Mouse (Mus musculus) heart, adult 2 months (tissue): ENCODE measurements at regions not wholly inside any gene's neighbourhood (a gene's known extent, or its start where the extent isn't known, plus 50 kb on each side); places are given as distances from the start of the nearest gene placed in this dataset.

Experiments used
- CTCF ChIP-seq: fragments of 200-600 bp; IDR thresholded peaks from 2 replicates; pipeline ENCODE4 v1.8.1; 2022; ENCODE audit warnings: antibody characterized with exemption, mild to moderate bottlenecking, moderate library complexity
- EP300 ChIP-seq: fragments of 200-500 bp; IDR thresholded peaks from 2 replicates; pipeline ENCODE4 v1.6.1; 2011; ENCODE audit warnings: low read depth, low read length, control low read depth; ENCODE audit not compliant: insufficient read depth
- POLR2A ChIP-seq: fragments of 200-500 bp; IDR thresholded peaks from 2 replicates; pipeline ENCODE4 v1.6.1; 2011; ENCODE audit warnings: mild to moderate bottlenecking, low read depth, low read length, control low read depth; ENCODE audit not compliant: insufficient read depth

DNA sequence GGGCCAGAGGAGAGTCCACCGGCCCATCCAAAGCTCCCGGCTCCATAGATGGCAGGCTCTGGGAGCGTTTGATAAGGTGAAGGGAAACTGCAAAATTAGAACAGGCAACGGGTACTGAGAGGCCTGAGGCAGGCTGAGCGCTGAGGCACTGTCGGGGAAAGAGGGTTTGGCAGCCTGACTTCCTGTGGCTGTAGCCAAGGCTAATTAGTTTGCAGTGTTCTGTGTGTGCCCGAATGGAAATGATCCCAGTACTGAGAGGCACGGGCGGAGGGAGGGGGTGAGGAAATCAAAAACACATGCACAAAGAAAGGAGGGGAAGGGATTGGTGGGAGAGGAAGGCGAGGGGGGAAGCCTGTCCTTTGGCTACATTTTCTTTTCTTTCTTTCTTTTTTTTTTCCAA is 97.8 kb upstream of the Hao2 start:
- no peak for TF ChIP-seq CTCF
- TF ChIP-seq POLR2A, result no peak
- TF ChIP-seq EP300, result no peak
